Mouse (Mus musculus) lung, postnatal 25 days (tissue): ENCODE measurements around the gene Stip1.
"Not testable (repeated sequence)": the region's sequence is repeated elsewhere in the genome, so short reads cannot be mapped to it uniquely, and the experiment has no call there.

Experiments
- DNase-seq: peaks from one replicate; pipeline ENCODE4 v3.0.0; 2022; ENCODE audit warnings: low spot score

Stip1 gene

GRCm38 (mm10) chr19:7039841-7040636, at the start of gene Stip1:
Gene Stip1 (minus strand): TSS chr19:7039967.
- peak; percentile 100 for DNase-seq

- DNase-seq, result no peak
Observed at GRCm38 (mm10) chr19:7089050-7089449, 49.3 kb upstream of the Stip1 start.

GRCm38 (mm10) chr19:7088558-7088957, 48.8 kb upstream of the Stip1 start:
- DNase-seq, result no peak

GRCm38 (mm10) chr19:7084734-7085133, 45.0 kb upstream of the Stip1 start:
- DNase-seq, result no peak

GRCm38 (mm10) chr19:7083035-7083794, 43.4 kb upstream of the Stip1 start:
- DNase-seq, result no peak

- DNase-seq, result no peak
Observed at GRCm38 (mm10) chr19:7081516-7082266, 41.9 kb upstream of the Stip1 start.

- no peak for DNase-seq
Observed at GRCm38 (mm10) chr19:7078271-7078670, 38.5 kb upstream of the Stip1 start.

GRCm38 (mm10) chr19:7077666-7078065, 37.9 kb upstream of the Stip1 start:
- DNase-seq, result no peak

GRCm38 (mm10) chr19:7075336-7075735, 35.6 kb upstream of the Stip1 start:
- DNase-seq, result not testable (repeated sequence)

GRCm38 (mm10) chr19:7073997-7074781, 34.4 kb upstream of the Stip1 start:
- no peak for DNase-seq

- no peak for DNase-seq
Observed at GRCm38 (mm10) chr19:7072221-7072620, 32.5 kb upstream of the Stip1 start.

GRCm38 (mm10) chr19:7070775-7071174, 31.0 kb upstream of the Stip1 start:
- no peak for DNase-seq

GRCm38 (mm10) chr19:7069781-7070763, 30.3 kb upstream of the Stip1 start:
- DNase-seq, result no peak

GRCm38 (mm10) chr19:7068661-7069531, 29.1 kb upstream of the Stip1 start:
- no peak for DNase-seq

- peak; percentile 73 for DNase-seq
Observed at GRCm38 (mm10) chr19:7068136-7068535, 28.4 kb upstream of the Stip1 start.

GRCm38 (mm10) chr19:7067344-7068050, 27.7 kb upstream of the Stip1 start:
- DNase-seq, result no peak

- DNase-seq, result no peak
Observed at GRCm38 (mm10) chr19:7066828-7067342, 27.1 kb upstream of the Stip1 start.

- DNase-seq, result no peak
Observed at GRCm38 (mm10) chr19:7066034-7066827, 26.5 kb upstream of the Stip1 start.
